Mouse (Mus musculus): Measurements from ENCODE around the gene Pank2.

- TF ChIP-seq CTCF (IDR thresholded peaks at IDR 0.05; ENCODE audit: borderline replicate concordance, control insufficient read depth, extremely low read depth, insufficient read depth, low read length, poor library complexity): no peak
- TF ChIP-seq POLR2A (IDR thresholded peaks at IDR 0.05; ENCODE audit: control insufficient read depth, extremely low read depth, insufficient read depth, low read length, poor library complexity): no peak
These were observed 28.4 kb downstream of the Pank2 start for GRCm38 (mm10) chr2:131290669-131291068.

Measured in thymus, adult 2 months (tissue).